Mouse (Mus musculus): ENCODE results near the gene Slc9a8. TPM values are rescaled to one million over a fixed set of nuclear protein-coding genes. Genes with fewer than 3 reads are reported as not detected.
"Not testable (repeated sequence)": the region's sequence is repeated elsewhere in the genome, so short reads cannot be mapped to it uniquely, and the experiment has no call there.

The Slc9a8 gene
- 35.8 and 40.0 TPM in 2 replicates for polyA plus RNA-seq (2012; rRNA removed)

- DNase-seq (ENCODE audit: low spot score): peak; percentile 95
These were observed at the start of gene Slc9a8 for GRCm38 (mm10) chr2:167421330-167422149. Gene Slc9a8, plus strand, starts transcription at chr2:167421712.

GRCm38 (mm10) chr2:167373266-167373665 lies 48.2 kb upstream of the Slc9a8 start:
- DNase-seq (ENCODE audit: low spot score): no peak

- no peak for DNase-seq (ENCODE audit: low spot score)
These were observed 47.2 kb upstream of the Slc9a8 start for GRCm38 (mm10) chr2:167374191-167374805.

GRCm38 (mm10) chr2:167375135-167375534 lies 46.4 kb upstream of the Slc9a8 start:
- no peak for DNase-seq (ENCODE audit: low spot score)

- DNase-seq (ENCODE audit: low spot score): no peak
These were observed 45.8 kb upstream of the Slc9a8 start for GRCm38 (mm10) chr2:167375688-167376087.

- no peak for DNase-seq (ENCODE audit: low spot score)
These were observed 45.4 kb upstream of the Slc9a8 start for GRCm38 (mm10) chr2:167376160-167376564.

- DNase-seq (ENCODE audit: low spot score): no peak
These were observed 43.8 kb upstream of the Slc9a8 start for GRCm38 (mm10) chr2:167377697-167378096.

- no peak for DNase-seq (ENCODE audit: low spot score)
These were observed 42.5 kb upstream of the Slc9a8 start for GRCm38 (mm10) chr2:167378972-167379371.

GRCm38 (mm10) chr2:167380615-167381285 lies 40.8 kb upstream of the Slc9a8 start:
- no peak for DNase-seq (ENCODE audit: low spot score)

GRCm38 (mm10) chr2:167381596-167381995 lies 39.9 kb upstream of the Slc9a8 start:
- DNase-seq (ENCODE audit: low spot score): no peak

- no peak for DNase-seq (ENCODE audit: low spot score)
These were observed 39.1 kb upstream of the Slc9a8 start for GRCm38 (mm10) chr2:167382389-167382788.

- DNase-seq (ENCODE audit: low spot score): peak; percentile 45
These were observed 37.8 kb upstream of the Slc9a8 start for GRCm38 (mm10) chr2:167383666-167384083.

GRCm38 (mm10) chr2:167386456-167386855 lies 35.1 kb upstream of the Slc9a8 start:
- DNase-seq (ENCODE audit: low spot score): no peak

- no peak for DNase-seq (ENCODE audit: low spot score)
These were observed 34.5 kb upstream of the Slc9a8 start for GRCm38 (mm10) chr2:167386998-167387397.

GRCm38 (mm10) chr2:167394426-167394825 lies 27.1 kb upstream of the Slc9a8 start:
- no peak for DNase-seq (ENCODE audit: low spot score)

- not testable (repeated sequence) for DNase-seq (ENCODE audit: low spot score)
These were observed 25.1 kb upstream of the Slc9a8 start for GRCm38 (mm10) chr2:167396420-167396819.

- no peak for DNase-seq (ENCODE audit: low spot score)
These were observed 22.5 kb upstream of the Slc9a8 start for GRCm38 (mm10) chr2:167399012-167399411.

- no peak for DNase-seq (ENCODE audit: low spot score)
These were observed 21.9 kb upstream of the Slc9a8 start for GRCm38 (mm10) chr2:167399646-167400045.

- no peak for DNase-seq (ENCODE audit: low spot score)
These were observed 18.4 kb upstream of the Slc9a8 start for GRCm38 (mm10) chr2:167403085-167403484.

GRCm38 (mm10) chr2:167405101-167405880 lies 16.2 kb upstream of the Slc9a8 start:
- no peak for DNase-seq (ENCODE audit: low spot score)

GRCm38 (mm10) chr2:167407296-167407929 lies 14.1 kb upstream of the Slc9a8 start:
- no peak for DNase-seq (ENCODE audit: low spot score)

Data from urinary bladder, adult 2 months (tissue).